Mouse (Mus musculus): ENCODE measurements at regions not wholly inside any gene's neighbourhood (a gene's known extent, or its start where the extent isn't known, plus 50 kb on each side); places are given as distances from the start of the nearest gene placed in this dataset.
"Not testable (repeated sequence)": the region's sequence is repeated elsewhere in the genome, so short reads cannot be mapped to it uniquely, and the experiment has no call there.

DNA sequence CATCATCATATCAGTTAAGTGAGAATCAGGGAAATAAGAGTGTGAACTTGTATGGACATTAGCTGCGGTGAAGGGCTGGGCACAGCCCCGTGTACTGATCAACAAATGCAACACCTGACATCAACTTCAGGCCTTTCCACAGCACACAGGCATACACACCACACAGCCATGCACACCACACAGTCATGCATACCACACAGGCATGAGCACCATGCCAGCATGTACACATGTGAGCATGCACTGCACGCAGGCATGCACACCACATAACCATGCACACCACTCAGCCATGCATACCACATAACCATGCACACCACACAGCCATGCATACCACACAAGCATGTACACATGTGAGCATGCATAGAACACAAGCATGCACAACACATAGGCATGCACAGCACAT is 325.0 kb downstream of the Ajap1 start:
- no peak for TF ChIP-seq MYOG (IDR thresholded peaks at IDR 0.05; ENCODE audit: control insufficient read depth in 1 of 3, insufficient read depth in 1 of 3, insufficient read length in 2 of 3, low read depth in 2 of 3)
- TF ChIP-seq TCF3 (IDR thresholded peaks at IDR 0.05; ENCODE audit: insufficient read length, low read depth): no peak
- no peak for TF ChIP-seq MYOD1 (IDR thresholded peaks at IDR 0.05; ENCODE audit: control insufficient read depth in 1 of 3, insufficient read length in 2 of 3, low read depth in 2 of 3)
- no peak for TF ChIP-seq POLR2AphosphoS2 (IDR thresholded peaks at IDR 0.05; ENCODE audit: insufficient read length, low read depth)
- TF ChIP-seq USF1 (IDR thresholded peaks at IDR 0.05; ENCODE audit: low read depth): no peak
- no peak for TF ChIP-seq E2F4 (IDR thresholded peaks at IDR 0.05; ENCODE audit: insufficient read depth)
- TF ChIP-seq MAX (IDR thresholded peaks at IDR 0.05; ENCODE audit: low read depth): no peak
- TF ChIP-seq CEBPB (IDR thresholded peaks at IDR 0.05; ENCODE audit: insufficient read depth, poor library complexity, severe bottlenecking): no peak
- TF ChIP-seq REST (IDR thresholded peaks at IDR 0.05; ENCODE audit: insufficient read depth, insufficient read length): no peak
- no peak for TF ChIP-seq TCF12 (IDR thresholded peaks at IDR 0.05; ENCODE audit: insufficient read depth, poor library complexity, severe bottlenecking)
- TF ChIP-seq POLR2A (IDR thresholded peaks at IDR 0.05; ENCODE audit: insufficient read length, low read depth): no peak
- no peak for TF ChIP-seq SRF (IDR thresholded peaks at IDR 0.05; ENCODE audit: control insufficient read depth, insufficient read length, low read depth)
- Histone ChIP-seq H3K4me2 (ENCODE audit: low read depth) (no peak overlapping the region), H3K27me3 (ENCODE audit: control insufficient read depth, insufficient read depth, insufficient read length) (no peaks in the 10 kb centered on the region), H3K79me2 (ENCODE audit: control insufficient read depth, insufficient read depth) (no peaks in the 10 kb centered on the region), H3K36me3 (ENCODE audit: control insufficient read depth, insufficient read depth) (no peaks in the 10 kb centered on the region), H3K4me3 (no peak overlapping the region), H3ac (ENCODE audit: control insufficient read depth, insufficient read length) (peak overlapping the region; percentile 31)

DNA sequence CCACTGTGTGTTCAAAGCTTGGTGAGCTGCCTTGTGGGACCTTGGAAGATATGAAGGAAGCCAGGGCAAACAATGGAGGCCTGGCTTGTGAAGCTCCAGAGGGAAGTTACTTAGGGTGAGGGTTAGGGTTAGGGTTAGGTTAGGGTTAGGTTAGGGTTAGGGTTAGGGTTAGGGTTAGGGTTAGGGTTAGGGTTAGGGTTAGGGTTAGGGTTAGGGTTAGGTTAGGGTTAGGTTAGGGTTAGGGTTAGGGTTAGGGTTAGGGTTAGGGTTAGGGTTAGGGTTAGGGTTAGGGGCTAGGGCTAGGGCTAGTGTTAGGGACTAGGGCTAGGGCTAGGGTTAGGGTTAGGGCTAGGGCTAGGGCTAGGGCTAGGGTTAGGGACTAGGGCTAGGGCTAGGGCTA is 329.7 kb downstream of the Ajap1 start:
- not testable (repeated sequence) for H3K27me3 ChIP-seq (ENCODE audit: control insufficient read depth, insufficient read depth, insufficient read length); H3K79me2 ChIP-seq (ENCODE audit: control insufficient read depth, insufficient read depth); H3K4me2 ChIP-seq (ENCODE audit: low read depth); H3K36me3 ChIP-seq (ENCODE audit: control insufficient read depth, insufficient read depth); H3ac ChIP-seq (ENCODE audit: control insufficient read depth, insufficient read length); H3K4me3 ChIP-seq

DNA sequence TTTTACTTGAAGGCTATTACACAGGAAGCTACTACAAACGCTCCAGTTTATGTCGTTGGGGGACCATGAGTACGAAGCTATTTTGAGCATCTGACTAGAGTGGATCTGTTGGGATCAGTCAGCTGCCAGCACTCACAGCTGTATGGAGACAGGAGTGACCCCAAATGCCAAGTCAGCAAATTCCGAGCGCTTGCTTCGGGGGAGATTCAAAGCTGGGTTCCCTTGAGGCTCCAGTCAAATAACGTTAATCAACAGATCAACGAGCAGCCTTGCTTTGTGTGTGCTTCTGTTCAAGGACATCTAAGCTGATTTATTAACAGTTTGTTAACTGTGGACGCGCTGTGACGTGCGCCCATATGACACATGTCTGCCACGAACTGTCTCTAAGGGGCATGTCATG is 349.5 kb downstream of the Ajap1 start:
- H3K4me2 ChIP-seq (ENCODE audit: low read depth): no peak overlapping the region
- no peak overlapping the region for H3ac ChIP-seq (ENCODE audit: control insufficient read depth, insufficient read length)
- no peaks in the 10 kb centered on the region for H3K36me3 ChIP-seq (ENCODE audit: control insufficient read depth, insufficient read depth)
- no peaks in the 10 kb centered on the region for H3K27me3 ChIP-seq (ENCODE audit: control insufficient read depth, insufficient read depth, insufficient read length)
- no peaks in the 10 kb centered on the region for H3K79me2 ChIP-seq (ENCODE audit: control insufficient read depth, insufficient read depth)
- no peak overlapping the region for H3K4me3 ChIP-seq
- no peak for TF ChIP-seq MYOD1 (IDR thresholded peaks at IDR 0.05; ENCODE audit: control insufficient read depth in 1 of 3, insufficient read length in 2 of 3, low read depth in 2 of 3)
- no peak for TF ChIP-seq POLR2AphosphoS2 (IDR thresholded peaks at IDR 0.05; ENCODE audit: insufficient read length, low read depth)
- no peak for TF ChIP-seq MAX (IDR thresholded peaks at IDR 0.05; ENCODE audit: low read depth)
- no peak for TF ChIP-seq REST (IDR thresholded peaks at IDR 0.05; ENCODE audit: insufficient read depth, insufficient read length)
- no peak for TF ChIP-seq USF1 (IDR thresholded peaks at IDR 0.05; ENCODE audit: low read depth)
- no peak for TF ChIP-seq SRF (IDR thresholded peaks at IDR 0.05; ENCODE audit: control insufficient read depth, insufficient read length, low read depth)
- TF ChIP-seq CEBPB (IDR thresholded peaks at IDR 0.05; ENCODE audit: insufficient read depth, poor library complexity, severe bottlenecking): no peak
- no peak for TF ChIP-seq MYOG (IDR thresholded peaks at IDR 0.05; ENCODE audit: control insufficient read depth in 1 of 3, insufficient read depth in 1 of 3, insufficient read length in 2 of 3, low read depth in 2 of 3)
- TF ChIP-seq TCF12 (IDR thresholded peaks at IDR 0.05; ENCODE audit: insufficient read depth, poor library complexity, severe bottlenecking): no peak
- TF ChIP-seq E2F4 (IDR thresholded peaks at IDR 0.05; ENCODE audit: insufficient read depth): no peak
- no peak for TF ChIP-seq TCF3 (IDR thresholded peaks at IDR 0.05; ENCODE audit: insufficient read length, low read depth)
- TF ChIP-seq POLR2A (IDR thresholded peaks at IDR 0.05; ENCODE audit: insufficient read length, low read depth): no peak

DNA sequence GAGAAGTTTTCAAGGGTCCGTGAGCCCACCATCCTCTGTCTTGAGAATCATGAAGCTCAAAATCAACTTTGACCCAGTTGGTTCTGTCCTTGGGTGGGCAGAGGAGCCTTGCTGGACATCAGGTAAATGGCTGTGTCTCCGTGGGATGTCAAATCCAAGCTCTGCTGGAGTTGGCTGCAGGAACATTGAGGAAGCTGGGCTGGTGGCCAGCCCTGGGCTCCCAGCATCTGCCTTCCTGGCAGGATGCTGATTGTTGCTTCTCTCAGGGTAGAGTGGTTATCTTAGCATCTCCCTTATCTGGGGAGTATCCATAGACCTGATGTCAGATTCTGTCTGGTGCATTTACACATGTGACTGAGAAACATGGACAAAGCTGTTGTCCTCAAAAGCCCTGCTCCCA is 353.3 kb downstream of the Ajap1 start:
- no peak overlapping the region for H3K4me3 ChIP-seq
- no peaks in the 10 kb centered on the region for H3K79me2 ChIP-seq (ENCODE audit: control insufficient read depth, insufficient read depth)
- no peak overlapping the region for H3K4me2 ChIP-seq (ENCODE audit: low read depth)
- H3ac ChIP-seq (ENCODE audit: control insufficient read depth, insufficient read length): no peak overlapping the region
- H3K27me3 ChIP-seq (ENCODE audit: control insufficient read depth, insufficient read depth, insufficient read length): no peaks in the 10 kb centered on the region
- no peaks in the 10 kb centered on the region for H3K36me3 ChIP-seq (ENCODE audit: control insufficient read depth, insufficient read depth)
- TF ChIP-seq POLR2AphosphoS2 (IDR thresholded peaks at IDR 0.05; ENCODE audit: insufficient read length, low read depth) (no peak), POLR2A (IDR thresholded peaks at IDR 0.05; ENCODE audit: insufficient read length, low read depth) (no peak), REST (IDR thresholded peaks at IDR 0.05; ENCODE audit: insufficient read depth, insufficient read length) (no peak), SRF (IDR thresholded peaks at IDR 0.05; ENCODE audit: control insufficient read depth, insufficient read length, low read depth) (no peak), TCF3 (IDR thresholded peaks at IDR 0.05; ENCODE audit: insufficient read length, low read depth) (no peak), E2F4 (IDR thresholded peaks at IDR 0.05; ENCODE audit: insufficient read depth) (no peak), MAX (IDR thresholded peaks at IDR 0.05; ENCODE audit: low read depth) (no peak), MYOD1 (IDR thresholded peaks at IDR 0.05; ENCODE audit: control insufficient read depth in 1 of 3, insufficient read length in 2 of 3, low read depth in 2 of 3) (no peak), MYOG (IDR thresholded peaks at IDR 0.05; ENCODE audit: control insufficient read depth in 1 of 3, insufficient read depth in 1 of 3, insufficient read length in 2 of 3, low read depth in 2 of 3) (no peak), CEBPB (IDR thresholded peaks at IDR 0.05; ENCODE audit: insufficient read depth, poor library complexity, severe bottlenecking) (no peak), TCF12 (IDR thresholded peaks at IDR 0.05; ENCODE audit: insufficient read depth, poor library complexity, severe bottlenecking) (no peak), USF1 (IDR thresholded peaks at IDR 0.05; ENCODE audit: low read depth) (no peak)

DNA sequence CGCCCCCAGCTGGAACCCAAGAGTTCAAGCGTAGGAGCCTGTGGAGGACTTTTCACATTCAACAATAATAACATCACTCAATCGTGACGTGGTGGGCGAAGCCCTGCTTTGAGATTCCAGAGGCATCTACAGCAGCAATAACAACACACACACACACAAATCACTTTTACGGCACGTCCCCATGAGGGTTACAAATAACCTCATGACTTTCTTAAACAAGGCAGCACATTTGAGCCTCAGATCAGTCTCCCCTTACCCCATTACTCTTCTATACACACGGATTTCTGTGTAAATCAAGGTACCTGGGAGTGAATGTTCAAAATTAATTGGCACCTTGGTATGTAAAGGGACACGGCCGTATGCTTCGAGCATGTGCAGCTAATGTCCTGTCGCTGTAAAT is 354.4 kb downstream of the Ajap1 start:
- TF ChIP-seq POLR2A (IDR thresholded peaks at IDR 0.05; ENCODE audit: insufficient read length, low read depth) (no peak), TCF12 (IDR thresholded peaks at IDR 0.05; ENCODE audit: insufficient read depth, poor library complexity, severe bottlenecking) (no peak), POLR2AphosphoS2 (IDR thresholded peaks at IDR 0.05; ENCODE audit: insufficient read length, low read depth) (no peak), E2F4 (IDR thresholded peaks at IDR 0.05; ENCODE audit: insufficient read depth) (no peak), MYOD1 (IDR thresholded peaks at IDR 0.05; ENCODE audit: control insufficient read depth in 1 of 3, insufficient read length in 2 of 3, low read depth in 2 of 3) (no peak), SRF (IDR thresholded peaks at IDR 0.05; ENCODE audit: control insufficient read depth, insufficient read length, low read depth) (no peak), USF1 (IDR thresholded peaks at IDR 0.05; ENCODE audit: low read depth) (no peak), MAX (IDR thresholded peaks at IDR 0.05; ENCODE audit: low read depth) (no peak), CEBPB (IDR thresholded peaks at IDR 0.05; ENCODE audit: insufficient read depth, poor library complexity, severe bottlenecking) (no peak), REST (IDR thresholded peaks at IDR 0.05; ENCODE audit: insufficient read depth, insufficient read length) (no peak), TCF3 (IDR thresholded peaks at IDR 0.05; ENCODE audit: insufficient read length, low read depth) (no peak), MYOG (IDR thresholded peaks at IDR 0.05; ENCODE audit: control insufficient read depth in 1 of 3, insufficient read depth in 1 of 3, insufficient read length in 2 of 3, low read depth in 2 of 3) (no peak)
- no peaks in the 10 kb centered on the region for H3K79me2 ChIP-seq (ENCODE audit: control insufficient read depth, insufficient read depth)
- no peaks in the 10 kb centered on the region for H3K36me3 ChIP-seq (ENCODE audit: control insufficient read depth, insufficient read depth)
- no peak overlapping the region for H3K4me2 ChIP-seq (ENCODE audit: low read depth)
- H3K27me3 ChIP-seq (ENCODE audit: control insufficient read depth, insufficient read depth, insufficient read length): no peaks in the 10 kb centered on the region
- H3K4me3 ChIP-seq: no peak overlapping the region
- H3ac ChIP-seq (ENCODE audit: control insufficient read depth, insufficient read length): no peak overlapping the region

All from myocyte (in vitro differentiated cells).